ENCODE assay signal across 7 mouse cellular contexts in the genomic region with DNA sequence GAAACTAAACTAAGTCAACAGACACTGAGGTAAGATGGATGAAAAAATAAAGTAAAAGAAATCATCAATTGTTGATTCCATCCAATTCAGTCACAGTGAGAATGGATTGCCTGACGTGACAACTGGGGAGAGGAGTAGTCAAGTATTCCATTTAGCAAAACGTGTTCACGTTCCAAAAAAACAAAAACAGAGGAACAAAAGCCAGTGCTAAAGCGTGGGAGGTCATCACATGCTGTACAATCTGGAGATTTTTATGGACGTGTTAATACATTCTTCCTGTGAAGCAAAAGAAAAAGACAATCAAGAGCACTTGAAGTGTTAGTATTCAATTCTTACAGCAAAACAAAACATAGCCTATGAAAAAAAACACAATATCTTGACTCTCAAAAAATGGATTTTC.
"Had no signal": no experiment of that assay in that cellular context is flagged by ENCODE, and none has a peak within 500 bp of the region (broad histone marks: within the 10 kb centered on the region; RNA-seq: fewer than 3 reads in every experiment).

No protein-coding gene starts in this region.

- DNase-seq: kidney, adult 9 months; kidney, postnatal 36 days; liver; liver, embryonic 13.5 days; liver, postnatal 0 days; lung, postnatal 14 days; thymus, postnatal 36 days had no signal
